Mouse (Mus musculus): ENCODE measurements around the gene Peli2. TPM values are rescaled to one million over a fixed set of nuclear protein-coding genes. Genes with fewer than 3 reads are reported as not detected.

The Peli2 gene
- total RNA-seq, 2 experiments from 2014 or later: 18.5 to 25.2 TPM

GRCm38 (mm10) chr14:48174356-48174755 is 53.7 kb downstream of the Peli2 start:
- intact Hi-C loops (cut with DNase I): no loop called here
- DNase-seq (ENCODE audit: low spot score in 2 of 2): no peak

GRCm38 (mm10) chr14:48175115-48175514 is 54.5 kb downstream of the Peli2 start:
- DNase-seq (ENCODE audit: low spot score in 2 of 2): no peak
- intact Hi-C loops (cut with DNase I): no loop called here

GRCm38 (mm10) chr14:48178304-48178995 is 57.8 kb downstream of the Peli2 start:
- no peak for DNase-seq (ENCODE audit: low spot score in 2 of 2)
- intact Hi-C loops (cut with DNase I): no loop called here

GRCm38 (mm10) chr14:48179021-48179420 is 58.4 kb downstream of the Peli2 start:
- DNase-seq (ENCODE audit: low spot score in 2 of 2): no peak
- intact Hi-C loops (cut with DNase I): no loop called here

GRCm38 (mm10) chr14:48186302-48186701 is 65.7 kb downstream of the Peli2 start:
- intact Hi-C loops (cut with DNase I): no loop called here
- no peak for DNase-seq (ENCODE audit: low spot score in 2 of 2)

- intact Hi-C loops (cut with DNase I): no loop called here
- no peak for DNase-seq (ENCODE audit: low spot score in 2 of 2)
Observed at GRCm38 (mm10) chr14:48187100-48187499, 66.5 kb downstream of the Peli2 start.

- intact Hi-C loops (cut with DNase I): no loop called here
- peak in 1 of 2 experiments; percentile 26 for DNase-seq (ENCODE audit: low spot score in 2 of 2)
Observed at GRCm38 (mm10) chr14:48189330-48189729, 68.7 kb downstream of the Peli2 start.

GRCm38 (mm10) chr14:48190946-48191345 is 70.3 kb downstream of the Peli2 start:
- no peak for DNase-seq (ENCODE audit: low spot score in 2 of 2)

GRCm38 (mm10) chr14:48191925-48192324 is 71.3 kb downstream of the Peli2 start:
- DNase-seq (ENCODE audit: low spot score in 2 of 2): no peak
- intact Hi-C loops (cut with DNase I): no loop called here

More at GRCm38 (mm10) chr14:48190946-48191345, 70.3 kb downstream of the Peli2 start:
- intact Hi-C loops (cut with DNase I): no loop called here

- intact Hi-C loops (cut with DNase I): no loop called here
- no peak for DNase-seq (ENCODE audit: low spot score in 2 of 2)
Observed at GRCm38 (mm10) chr14:48196804-48197203, 76.2 kb downstream of the Peli2 start.

GRCm38 (mm10) chr14:48197287-48197686 is 76.7 kb downstream of the Peli2 start:
- no peak for DNase-seq (ENCODE audit: low spot score in 2 of 2)
- intact Hi-C loops (cut with DNase I): no loop called here

GRCm38 (mm10) chr14:48198190-48198954 is 77.7 kb downstream of the Peli2 start:
- intact Hi-C loops (cut with DNase I): no loop called here
- no peak for DNase-seq (ENCODE audit: low spot score in 2 of 2)

- intact Hi-C loops (cut with DNase I): no loop called here
- DNase-seq (ENCODE audit: low spot score in 2 of 2): no peak
Observed at GRCm38 (mm10) chr14:48198957-48199356, 78.3 kb downstream of the Peli2 start.

GRCm38 (mm10) chr14:48199506-48199905 is 78.9 kb downstream of the Peli2 start:
- DNase-seq (ENCODE audit: low spot score in 2 of 2): no peak
- intact Hi-C loops (cut with DNase I): no loop called here

- intact Hi-C loops (cut with DNase I): no loop called here
- no peak for DNase-seq (ENCODE audit: low spot score in 2 of 2)
Observed at GRCm38 (mm10) chr14:48200291-48200690, 79.7 kb downstream of the Peli2 start.

GRCm38 (mm10) chr14:48200788-48201187 is 80.2 kb downstream of the Peli2 start:
- intact Hi-C loops (cut with DNase I): no loop called here
- no peak for DNase-seq (ENCODE audit: low spot score in 2 of 2)

GRCm38 (mm10) chr14:48201403-48201802 is 80.8 kb downstream of the Peli2 start:
- DNase-seq (ENCODE audit: low spot score in 2 of 2): no peak
- intact Hi-C loops (cut with DNase I): no loop called here

- no peak for DNase-seq (ENCODE audit: low spot score in 2 of 2)
- intact Hi-C loops (cut with DNase I): no loop called here
Observed at GRCm38 (mm10) chr14:48202096-48203036, 81.7 kb downstream of the Peli2 start.

- intact Hi-C loops (cut with DNase I): no loop called here
- DNase-seq (ENCODE audit: low spot score in 2 of 2): no peak
Observed at GRCm38 (mm10) chr14:48205044-48205443, 84.4 kb downstream of the Peli2 start.

GRCm38 (mm10) chr14:48205635-48206034 is 85.0 kb downstream of the Peli2 start:
- intact Hi-C loops (cut with DNase I): no loop called here
- no peak for DNase-seq (ENCODE audit: low spot score in 2 of 2)

Data from left cerebral cortex, postnatal 36 days (tissue).